Mouse (Mus musculus): ENCODE results near the gene Pex19. TPM values are rescaled to one million over a fixed set of nuclear protein-coding genes. Genes with fewer than 3 reads are reported as not detected.

Pex19 gene
- polyA plus RNA-seq, 1 experiment from 2014 or later, result 136 TPM

- no peak for ATAC-seq (ENCODE audit: insufficient number of reproducible peaks, insufficient read depth, low FRiP score, low read depth)
- Histone ChIP-seq H3K9me3 (ENCODE audit: control insufficient read depth, low read length) (no peaks in the 10 kb centered on the region), H3K27me3 (ENCODE audit: control insufficient read depth, insufficient read depth, low read length) (no peaks in the 10 kb centered on the region), H3K4me2 (ENCODE audit: low read length) (no peak overlapping the region), H3K27ac (replicated peaks in 1 of 2; ENCODE audit: control insufficient read depth in 1 of 2, insufficient read depth in 1 of 2, low read depth in 2 of 2, low read length in 2 of 2) (no peak overlapping the region), H3K36me3 (ENCODE audit: control insufficient read depth, insufficient read depth, low read length) (peaks cover 93% of the 10 kb centered on the region), H3K9ac (ENCODE audit: low read length) (no peak overlapping the region), H3K4me3 (ENCODE audit: control insufficient read depth in 1 of 2, insufficient read depth in 1 of 2, low read depth in 1 of 2, low read length in 2 of 2) (no peak overlapping the region), H3K4me1 (ENCODE audit: control insufficient read depth in 2 of 2, insufficient read depth in 2 of 2, low read length in 2 of 2) (peaks cover 0 to 11% of the 10 kb centered on the region in 2 experiments; a peak in 1 of 4 replicates)
- 86% methylated on average over 6 of the region's 6 CpGs for WGBS
Observed at GRCm38 (mm10) chr1:172099325-172100033, 27.1 kb upstream of the Pex19 start.

DNA sequence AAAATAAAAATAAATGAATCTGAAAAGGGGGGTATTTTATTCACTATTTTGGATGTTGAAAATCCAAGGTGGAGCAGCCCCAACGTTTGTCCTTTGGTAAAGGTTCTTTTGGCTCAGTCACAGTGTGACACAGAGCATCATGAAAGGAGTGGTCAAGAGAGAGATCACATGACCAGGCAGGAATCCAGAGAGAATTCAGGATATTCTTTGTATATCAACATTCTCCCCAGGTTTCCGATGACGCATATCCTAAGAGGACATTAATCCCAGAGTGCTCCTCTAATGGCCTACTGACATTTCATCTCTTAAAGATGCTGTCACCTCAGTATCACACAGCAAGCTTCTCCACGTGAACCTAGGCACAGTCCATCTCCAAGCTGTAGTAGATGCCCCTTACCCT is 22.9 kb upstream of the Pex19 start:
- H3K27ac ChIP-seq (replicated peaks in 1 of 2; ENCODE audit: control insufficient read depth in 1 of 2, insufficient read depth in 1 of 2, low read depth in 2 of 2, low read length in 2 of 2), result no peak overlapping the region
- H3K9me3 ChIP-seq (ENCODE audit: control insufficient read depth, low read length), result no peaks in the 10 kb centered on the region
- WGBS, result 80% methylated on average over 4 of the region's 4 CpGs
- H3K4me2 ChIP-seq (ENCODE audit: low read length), result no peak overlapping the region
- H3K4me1 ChIP-seq (ENCODE audit: control insufficient read depth in 2 of 2, insufficient read depth in 2 of 2, low read length in 2 of 2), result no peaks in the 10 kb centered on the region; a peak in 1 of 4 replicates
- no peak overlapping the region for H3K4me3 ChIP-seq (ENCODE audit: control insufficient read depth in 1 of 2, insufficient read depth in 1 of 2, low read depth in 1 of 2, low read length in 2 of 2)
- no peak for ATAC-seq (ENCODE audit: insufficient number of reproducible peaks, insufficient read depth, low FRiP score, low read depth)
- H3K27me3 ChIP-seq (ENCODE audit: control insufficient read depth, insufficient read depth, low read length), result no peaks in the 10 kb centered on the region
- H3K9ac ChIP-seq (ENCODE audit: low read length), result no peak overlapping the region
- peaks cover 97% of the 10 kb centered on the region for H3K36me3 ChIP-seq (ENCODE audit: control insufficient read depth, insufficient read depth, low read length)

- no peak for ATAC-seq (ENCODE audit: insufficient number of reproducible peaks, insufficient read depth, low FRiP score, low read depth)
- H3K9ac ChIP-seq (ENCODE audit: low read length), result no peak overlapping the region
- no peak overlapping the region for H3K27ac ChIP-seq (replicated peaks in 1 of 2; ENCODE audit: control insufficient read depth in 1 of 2, insufficient read depth in 1 of 2, low read depth in 2 of 2, low read length in 2 of 2)
- H3K9me3 ChIP-seq (ENCODE audit: control insufficient read depth, low read length), result no peaks in the 10 kb centered on the region
- no peak overlapping the region for H3K4me2 ChIP-seq (ENCODE audit: low read length)
- H3K4me3 ChIP-seq (ENCODE audit: control insufficient read depth in 1 of 2, insufficient read depth in 1 of 2, low read depth in 1 of 2, low read length in 2 of 2), result no peak overlapping the region
- H3K4me1 ChIP-seq (ENCODE audit: control insufficient read depth in 2 of 2, insufficient read depth in 2 of 2, low read length in 2 of 2), result no peaks in the 10 kb centered on the region; a peak in 1 of 4 replicates
- no peaks in the 10 kb centered on the region for H3K27me3 ChIP-seq (ENCODE audit: control insufficient read depth, insufficient read depth, low read length)
- peaks cover 99% of the 10 kb centered on the region for H3K36me3 ChIP-seq (ENCODE audit: control insufficient read depth, insufficient read depth, low read length)
- WGBS, result 83% methylated on average over 11 of the region's 11 CpGs
Observed at GRCm38 (mm10) chr1:172105101-172105500, 21.5 kb upstream of the Pex19 start.

DNA sequence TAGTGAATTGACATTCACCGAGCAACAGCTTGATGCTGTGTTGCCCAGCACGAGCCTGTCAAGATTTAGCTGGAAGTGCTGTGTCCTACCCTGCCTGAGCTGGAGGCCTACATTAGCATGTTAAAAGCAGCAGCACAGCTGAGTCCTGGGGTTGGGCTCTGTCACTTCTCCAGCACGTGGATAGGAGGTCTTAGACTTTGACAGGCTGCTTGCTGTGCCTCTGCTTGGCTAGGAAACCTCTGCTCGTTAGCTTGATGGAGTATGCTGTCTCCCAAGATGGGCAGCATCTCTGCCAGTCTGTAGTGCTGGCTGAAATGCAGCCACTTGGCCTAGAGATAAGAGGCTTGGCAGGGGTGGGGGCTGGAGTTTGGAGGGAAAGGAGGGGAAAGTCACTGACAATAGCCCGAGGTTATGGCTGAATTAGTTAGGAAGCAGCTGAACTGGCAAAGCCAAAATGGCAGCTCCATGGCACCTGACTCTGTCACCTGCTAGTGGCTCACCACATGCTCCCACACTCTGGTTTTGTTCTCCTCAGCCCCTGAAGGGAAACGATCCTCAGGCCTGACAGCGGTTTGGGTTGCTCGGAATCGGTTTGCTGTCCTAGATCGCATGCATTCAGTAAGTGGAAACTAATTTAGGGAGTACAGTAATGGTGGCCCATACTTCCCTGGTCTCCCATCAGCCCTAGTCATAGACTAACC is 18.6 kb upstream of the Pex19 start:
- Histone ChIP-seq H3K27me3 (ENCODE audit: control insufficient read depth, insufficient read depth, low read length) (no peaks in the 10 kb centered on the region), H3K27ac (replicated peaks in 1 of 2; ENCODE audit: control insufficient read depth in 1 of 2, insufficient read depth in 1 of 2, low read depth in 2 of 2, low read length in 2 of 2) (no peak overlapping the region), H3K4me3 (ENCODE audit: control insufficient read depth in 1 of 2, insufficient read depth in 1 of 2, low read depth in 1 of 2, low read length in 2 of 2) (no peak overlapping the region), H3K9me3 (ENCODE audit: control insufficient read depth, low read length) (no peaks in the 10 kb centered on the region), H3K4me1 (ENCODE audit: control insufficient read depth in 2 of 2, insufficient read depth in 2 of 2, low read length in 2 of 2) (no peaks in the 10 kb centered on the region; a peak in 1 of 4 replicates), H3K9ac (ENCODE audit: low read length) (no peak overlapping the region), H3K36me3 (ENCODE audit: control insufficient read depth, insufficient read depth, low read length) (peaks cover 100% of the 10 kb centered on the region), H3K4me2 (ENCODE audit: low read length) (no peak overlapping the region)
- ATAC-seq (ENCODE audit: insufficient number of reproducible peaks, insufficient read depth, low FRiP score, low read depth), result no peak
- 60% methylated on average over 10 of the region's 10 CpGs for WGBS

- H3K4me1 ChIP-seq (ENCODE audit: control insufficient read depth in 2 of 2, insufficient read depth in 2 of 2, low read length in 2 of 2), result no peaks in the 10 kb centered on the region
- WGBS, result 84% methylated on average over 5 of the region's 5 CpGs
- H3K4me3 ChIP-seq (ENCODE audit: control insufficient read depth in 1 of 2, insufficient read depth in 1 of 2, low read depth in 1 of 2, low read length in 2 of 2), result no peak overlapping the region
- H3K36me3 ChIP-seq (ENCODE audit: control insufficient read depth, insufficient read depth, low read length), result peaks cover 99% of the 10 kb centered on the region
- no peaks in the 10 kb centered on the region for H3K27me3 ChIP-seq (ENCODE audit: control insufficient read depth, insufficient read depth, low read length)
- no peak overlapping the region for H3K4me2 ChIP-seq (ENCODE audit: low read length)
- no peak overlapping the region for H3K9ac ChIP-seq (ENCODE audit: low read length)
- H3K27ac ChIP-seq (replicated peaks in 1 of 2; ENCODE audit: control insufficient read depth in 1 of 2, insufficient read depth in 1 of 2, low read depth in 2 of 2, low read length in 2 of 2), result no peak overlapping the region
- H3K9me3 ChIP-seq (ENCODE audit: control insufficient read depth, low read length), result no peaks in the 10 kb centered on the region
- no peak for ATAC-seq (ENCODE audit: insufficient number of reproducible peaks, insufficient read depth, low FRiP score, low read depth)
Observed at GRCm38 (mm10) chr1:172116948-172117347, 9.6 kb upstream of the Pex19 start.

- no peak overlapping the region for H3K4me3 ChIP-seq (ENCODE audit: control insufficient read depth in 1 of 2, insufficient read depth in 1 of 2, low read depth in 1 of 2, low read length in 2 of 2)
- WGBS, result 67% methylated on average over 6 of the region's 6 CpGs
Observed at GRCm38 (mm10) chr1:172119100-172119499, 7.5 kb upstream of the Pex19 start.

GRCm38 (mm10) chr1:172119720-172120119 is 6.8 kb upstream of the Pex19 start:
- no peak for ATAC-seq (ENCODE audit: insufficient number of reproducible peaks, insufficient read depth, low FRiP score, low read depth)
- Histone ChIP-seq H3K27me3 (ENCODE audit: control insufficient read depth, insufficient read depth, low read length) (no peaks in the 10 kb centered on the region), H3K36me3 (ENCODE audit: control insufficient read depth, insufficient read depth, low read length) (peaks cover 88% of the 10 kb centered on the region), H3K9ac (ENCODE audit: low read length) (no peak overlapping the region), H3K4me2 (ENCODE audit: low read length) (no peak overlapping the region), H3K4me1 (ENCODE audit: control insufficient read depth in 2 of 2, insufficient read depth in 2 of 2, low read length in 2 of 2) (no peaks in the 10 kb centered on the region), H3K9me3 (ENCODE audit: control insufficient read depth, low read length) (no peaks in the 10 kb centered on the region), H3K27ac (replicated peaks in 1 of 2; ENCODE audit: control insufficient read depth in 1 of 2, insufficient read depth in 1 of 2, low read depth in 2 of 2, low read length in 2 of 2) (no peak overlapping the region), H3K4me3 (ENCODE audit: control insufficient read depth in 1 of 2, insufficient read depth in 1 of 2, low read depth in 1 of 2, low read length in 2 of 2) (no peak overlapping the region)
- WGBS, result 60% methylated on average over 3 of the region's 3 CpGs

More at GRCm38 (mm10) chr1:172119100-172119499, 7.5 kb upstream of the Pex19 start:
- H3K9me3 ChIP-seq (ENCODE audit: control insufficient read depth, low read length), result no peaks in the 10 kb centered on the region
- peaks cover 95% of the 10 kb centered on the region for H3K36me3 ChIP-seq (ENCODE audit: control insufficient read depth, insufficient read depth, low read length)
- H3K27ac ChIP-seq (replicated peaks in 1 of 2; ENCODE audit: control insufficient read depth in 1 of 2, insufficient read depth in 1 of 2, low read depth in 2 of 2, low read length in 2 of 2), result no peak overlapping the region
- no peak for ATAC-seq (ENCODE audit: insufficient number of reproducible peaks, insufficient read depth, low FRiP score, low read depth)
- H3K27me3 ChIP-seq (ENCODE audit: control insufficient read depth, insufficient read depth, low read length), result no peaks in the 10 kb centered on the region
- H3K4me1 ChIP-seq (ENCODE audit: control insufficient read depth in 2 of 2, insufficient read depth in 2 of 2, low read length in 2 of 2), result no peaks in the 10 kb centered on the region
- H3K9ac ChIP-seq (ENCODE audit: low read length), result no peak overlapping the region
- no peak overlapping the region for H3K4me2 ChIP-seq (ENCODE audit: low read length)

Measured in heart, embryonic 14.5 days (tissue).